Mouse (Mus musculus): Measurements from ENCODE around the gene Prune2.
"Not testable (repeated sequence)": the region's sequence is repeated elsewhere in the genome, so short reads cannot be mapped to it uniquely, and the experiment has no call there.

The Prune2 gene

GRCm38 (mm10) chr19:17174501-17174900, 218.6 kb downstream of the Prune2 start:
- not testable (repeated sequence) for DNase-seq (ENCODE audit: extremely low spot score, low read depth, low spot score)

- no peak for DNase-seq (ENCODE audit: extremely low spot score, low read depth, low spot score)
Observed at GRCm38 (mm10) chr19:17180506-17180905, 224.6 kb downstream of the Prune2 start.

GRCm38 (mm10) chr19:17194730-17195129, 238.8 kb downstream of the Prune2 start:
- no peak for DNase-seq (ENCODE audit: extremely low spot score, low read depth, low spot score)

- no peak for DNase-seq (ENCODE audit: extremely low spot score, low read depth, low spot score)
Observed at GRCm38 (mm10) chr19:17199059-17199458, 243.1 kb downstream of the Prune2 start.

GRCm38 (mm10) chr19:17207141-17207540, 251.2 kb downstream of the Prune2 start:
- no peak for DNase-seq (ENCODE audit: extremely low spot score, low read depth, low spot score)

GRCm38 (mm10) chr19:17210541-17210940, 254.6 kb downstream of the Prune2 start:
- no peak for DNase-seq (ENCODE audit: extremely low spot score, low read depth, low spot score)

GRCm38 (mm10) chr19:17214896-17215520, 259.1 kb downstream of the Prune2 start:
- DNase-seq (ENCODE audit: extremely low spot score, low read depth, low spot score), result no peak

GRCm38 (mm10) chr19:17218195-17218594, 262.3 kb downstream of the Prune2 start:
- DNase-seq (ENCODE audit: extremely low spot score, low read depth, low spot score), result no peak

- DNase-seq (ENCODE audit: extremely low spot score, low read depth, low spot score), result no peak
Observed at GRCm38 (mm10) chr19:17223801-17224200, 267.9 kb downstream of the Prune2 start.

GRCm38 (mm10) chr19:17225570-17226083, 269.7 kb downstream of the Prune2 start:
- no peak for DNase-seq (ENCODE audit: extremely low spot score, low read depth, low spot score)

- DNase-seq (ENCODE audit: extremely low spot score, low read depth, low spot score), result no peak
Observed at GRCm38 (mm10) chr19:17226096-17226495, 270.2 kb downstream of the Prune2 start.

- DNase-seq (ENCODE audit: extremely low spot score, low read depth, low spot score), result no peak
Observed at GRCm38 (mm10) chr19:17230013-17230412, 274.1 kb downstream of the Prune2 start.

- DNase-seq (ENCODE audit: extremely low spot score, low read depth, low spot score), result no peak
Observed at GRCm38 (mm10) chr19:17238471-17238870, 282.6 kb downstream of the Prune2 start.

GRCm38 (mm10) chr19:17240170-17241077, 284.5 kb downstream of the Prune2 start:
- DNase-seq (ENCODE audit: extremely low spot score, low read depth, low spot score), result no peak

GRCm38 (mm10) chr19:17241206-17241605, 285.3 kb downstream of the Prune2 start:
- DNase-seq (ENCODE audit: extremely low spot score, low read depth, low spot score), result no peak

- no peak for DNase-seq (ENCODE audit: extremely low spot score, low read depth, low spot score)
Observed at GRCm38 (mm10) chr19:17242962-17243361, 287.0 kb downstream of the Prune2 start.

GRCm38 (mm10) chr19:17244544-17244943, 288.6 kb downstream of the Prune2 start:
- DNase-seq (ENCODE audit: extremely low spot score, low read depth, low spot score), result no peak

GRCm38 (mm10) chr19:17247352-17247925, 291.5 kb downstream of the Prune2 start:
- DNase-seq (ENCODE audit: extremely low spot score, low read depth, low spot score), result no peak

- DNase-seq (ENCODE audit: extremely low spot score, low read depth, low spot score), result no peak
Observed at GRCm38 (mm10) chr19:17249691-17250090, 293.8 kb downstream of the Prune2 start.

GRCm38 (mm10) chr19:17250801-17251200, 294.9 kb downstream of the Prune2 start:
- no peak for DNase-seq (ENCODE audit: extremely low spot score, low read depth, low spot score)

GRCm38 (mm10) chr19:17251453-17251852, 295.5 kb downstream of the Prune2 start:
- DNase-seq (ENCODE audit: extremely low spot score, low read depth, low spot score), result no peak

- no peak for DNase-seq (ENCODE audit: extremely low spot score, low read depth, low spot score)
Observed at GRCm38 (mm10) chr19:17252845-17253244, 296.9 kb downstream of the Prune2 start.

Measured in hindlimb bud, embryonic 11.5 days (tissue).